Mouse (Mus musculus): ENCODE results near the gene Gm14459.
"Not testable (repeated sequence)": the region's sequence is repeated elsewhere in the genome, so short reads cannot be mapped to it uniquely, and the experiment has no call there.

Gene Gm14459

GRCm38 (mm10) chrX:8524854-8525253 is at the start of gene Gm14459:
Gm14459 (minus strand) TSS chrX:8524954.
- no peak for DNase-seq (ENCODE audit: low read depth, low spot score)

DNA sequence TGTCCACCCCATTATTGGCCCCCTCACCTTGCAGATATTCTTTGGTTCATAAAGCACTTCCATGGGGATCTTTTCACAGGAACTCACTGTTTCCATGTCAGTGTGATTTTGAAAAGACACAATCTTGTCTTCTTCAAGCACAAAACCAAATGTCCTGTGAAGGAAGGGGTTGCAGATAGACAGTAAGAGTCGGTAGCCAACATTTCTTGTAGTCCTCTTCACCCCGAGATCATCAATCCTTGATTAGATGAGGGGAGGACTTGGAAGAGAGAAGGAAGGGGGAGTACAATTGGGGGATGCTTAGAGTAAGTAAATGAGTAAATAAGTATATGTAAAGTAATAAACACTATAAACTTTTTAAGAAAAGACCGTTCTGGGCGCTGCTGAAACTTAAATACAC is 23.4 kb upstream of the Gm14459 start, which contains the start of gene Ssxb6:
Gene Ssxb6, minus strand, starts transcription at position 101 of the 400 bp plus-strand sequence.
- not testable (repeated sequence) for DNase-seq (ENCODE audit: low read depth, low spot score)

All from skeletal muscle tissue, adult 2 months (tissue).